Mouse (Mus musculus): ENCODE data around the gene Tspan4.

- TF ChIP-seq CTCF (IDR thresholded peaks at IDR 0.05; ENCODE audit: extremely low read depth, insufficient read length, insufficient replicate concordance, low read depth, low read length) (no peak), POLR2A (IDR thresholded peaks at IDR 0.05; ENCODE audit: low read depth, low read length) (no peak)
These were observed 11.0 kb upstream of the Tspan4 start for GRCm38 (mm10) chr7:141463824-141464602.

All from small intestine, adult 2 months (tissue).